28 mouse cellular contexts compared by ENCODE assay signal in genomic region chr5:87969201-87969600, GRCm38 (mm10). TPM values are rescaled to one million over a fixed set of nuclear protein-coding genes. Genes with fewer than 3 reads are reported as not detected.
"Had no signal": no experiment of that assay in that cellular context is flagged by ENCODE, and none has a peak within 500 bp of the region (broad histone marks: within the 10 kb centered on the region; RNA-seq: fewer than 3 reads in every experiment).

Gene 2310003L06Rik (plus strand): TSS chr5:87969459.
Gene Gm28434 (plus strand): TSS chr5:87969517.

- DNase-seq: heart, postnatal 10 days; heart, postnatal 14 days; heart, postnatal 36 days; heart, postnatal 4 days; kidney, adult 11 months; kidney, adult 18-20 months; kidney, adult 2 months; kidney, adult 8-10 months; kidney, adult 9 months; kidney, postnatal 10 days; kidney, postnatal 14 days; kidney, postnatal 25 days; kidney, postnatal 36 days; kidney, postnatal 4 days; layer of hippocampus, adult 9-11 months; layer of hippocampus, postnatal 36 days had no signal

RNA-seq across cellular contexts. Expression of gene 2310003L06Rik, which starts in this region (rescaled TPM):
- total RNA-seq: heart, postnatal 10 days; heart, postnatal 14 days; heart, postnatal 25 days; heart, postnatal 36 days; heart, postnatal 4 days; hematopoietic stem cell, adult 5-6 weeks; hindbrain, postnatal 0 days; layer of hippocampus, adult 18-20 months; layer of hippocampus, adult 2 months; layer of hippocampus, adult 8-10 months; layer of hippocampus, postnatal 10 days; layer of hippocampus, postnatal 14 days; layer of hippocampus, postnatal 25 days; layer of hippocampus, postnatal 36 days; left cerebral cortex, adult 18-20 months; left cerebral cortex, adult 2 months; left cerebral cortex, adult 8-10 months had no signal

RNA-seq across cellular contexts. Expression of gene Gm28434, which starts in this region (rescaled TPM):
- total RNA-seq: heart, postnatal 10 days; heart, postnatal 14 days; heart, postnatal 25 days; heart, postnatal 36 days; heart, postnatal 4 days; hematopoietic stem cell, adult 5-6 weeks; hindbrain, postnatal 0 days; layer of hippocampus, adult 18-20 months; layer of hippocampus, adult 2 months; layer of hippocampus, adult 8-10 months; layer of hippocampus, postnatal 10 days; layer of hippocampus, postnatal 14 days; layer of hippocampus, postnatal 25 days; layer of hippocampus, postnatal 36 days; left cerebral cortex, adult 18-20 months; left cerebral cortex, adult 2 months; left cerebral cortex, adult 8-10 months had no signal
